Mouse (Mus musculus) layer of hippocampus, adult 11-12 months (tissue): ENCODE results near the gene Lrig2.

ENCODE experiments used
- DNase-seq: peaks from one replicate; pipeline ENCODE4 v3.0.0; 2022; ENCODE audit warnings: low spot score

Gene Lrig2

GRCm38 (mm10) chr3:104367912-104368311 is 143.8 kb downstream of the Lrig2 start:
- DNase-seq = no peak

GRCm38 (mm10) chr3:104361814-104362213 is 149.9 kb downstream of the Lrig2 start:
- DNase-seq = no peak

- no peak for DNase-seq
These were observed 151.4 kb downstream of the Lrig2 start for GRCm38 (mm10) chr3:104360325-104360724.

- no peak for DNase-seq
These were observed 152.2 kb downstream of the Lrig2 start for GRCm38 (mm10) chr3:104359225-104360135.

- no peak for DNase-seq
These were observed 153.0 kb downstream of the Lrig2 start for GRCm38 (mm10) chr3:104358747-104359146.

GRCm38 (mm10) chr3:104356106-104356505 is 155.6 kb downstream of the Lrig2 start:
- no peak for DNase-seq

- DNase-seq = no peak
These were observed 157.8 kb downstream of the Lrig2 start for GRCm38 (mm10) chr3:104353884-104354283.

- no peak for DNase-seq
These were observed 159.2 kb downstream of the Lrig2 start for GRCm38 (mm10) chr3:104352358-104353060.

- no peak for DNase-seq
These were observed 161.3 kb downstream of the Lrig2 start for GRCm38 (mm10) chr3:104350253-104350945.

- DNase-seq = no peak
These were observed 161.9 kb downstream of the Lrig2 start for GRCm38 (mm10) chr3:104349847-104350228.

GRCm38 (mm10) chr3:104349203-104349846 is 162.4 kb downstream of the Lrig2 start:
- no peak for DNase-seq
